Mouse (Mus musculus): ENCODE data around the gene Rpl32.
A peak's percentile ranks its signal among the peaks of the same experiment; 100 is the strongest.

Gene Rpl32

GRCm38 (mm10) chr6:115761995-115762756, 46.4 kb downstream of the Rpl32 start, which contains the start of gene Tmem40:
Gene Tmem40 (minus strand): TSS chr6:115762410.
- DNase-seq = peak; percentile 30 to 38

GRCm38 (mm10) chr6:115760982-115761381, 47.6 kb downstream of the Rpl32 start:
- DNase-seq = no peak

GRCm38 (mm10) chr6:115760137-115760536, 48.4 kb downstream of the Rpl32 start:
- no peak for DNase-seq

GRCm38 (mm10) chr6:115759461-115759860, 49.1 kb downstream of the Rpl32 start:
- DNase-seq = peak; percentile 45 to 58

- peak; percentile 48 to 56 for DNase-seq
Measured at GRCm38 (mm10) chr6:115758981-115759435, 49.5 kb downstream of the Rpl32 start.

GRCm38 (mm10) chr6:115755536-115755935, 53.0 kb downstream of the Rpl32 start:
- no peak for DNase-seq
